Mouse (Mus musculus) liver, postnatal 0 days (tissue): ENCODE data around the gene Evc. TPM values are rescaled to one million over a fixed set of nuclear protein-coding genes. Genes with fewer than 3 reads are reported as not detected.

Experiments used
- ATAC-seq: fragments of 200-750 bp; cut with Nextera tagmentation; 2 replicates; pipeline ENCODE4 v1.8.0; 2017; ENCODE audit warnings: mild to moderate bottlenecking, moderate library complexity
- DNase-seq: peaks from one replicate; pipeline ENCODE4 v3.0.0-alpha.2; 2016
- H3K27ac ChIP-seq: fragments of 300-500 bp; sonication (generic); 2 replicates; pipeline ENCODE4 v1.5.1; 2014; ENCODE audit warnings: antibody characterized with exemption, moderate library complexity, mild to moderate bottlenecking, low read depth
- H3K27me3 ChIP-seq: fragments of 300-500 bp; sonication (generic); 2 replicates; pipeline ENCODE4 v1.6.1; 2014; ENCODE audit warnings: low read length, control low read depth, mixed read lengths; ENCODE audit not compliant: insufficient read depth
- H3K36me3 ChIP-seq: fragments of 300-500 bp; sonication (generic); replicated peaks from 2 replicates; pipeline ENCODE4 v1.6.1; 2014; ENCODE audit warnings: mild to moderate bottlenecking, control low read depth, low read length, moderate library complexity, mixed read lengths; ENCODE audit not compliant: insufficient read depth
- H3K4me1 ChIP-seq: fragments of 300-500 bp; sonication (generic); 2 replicates; pipeline ENCODE4 v1.6.1; 2014; ENCODE audit warnings: antibody characterized with exemption, mild to moderate bottlenecking, control low read depth; ENCODE audit not compliant: insufficient read depth
- H3K4me2 ChIP-seq: fragments of 300-500 bp; sonication (generic); 2 replicates; pipeline ENCODE4 v1.6.1; 2014; ENCODE audit warnings: low read depth, mild to moderate bottlenecking, low read length, moderate library complexity, mixed read lengths
- H3K4me3 ChIP-seq: fragments of 300-500 bp; sonication (generic); 2 replicates; pipeline ENCODE4 v1.5.1; 2014; ENCODE audit warnings: low read depth, low read length
- H3K9ac ChIP-seq: fragments of 300-500 bp; sonication (generic); replicated peaks from 2 replicates; pipeline ENCODE4 v1.6.1; 2014; ENCODE audit warnings: mild to moderate bottlenecking, moderate library complexity
- H3K9me3 ChIP-seq: fragments of 300-500 bp; sonication (generic); 2 replicates; pipeline ENCODE4 v1.6.1; 2016; ENCODE audit warnings: mild to moderate bottlenecking, control low read depth, low read length, mixed read lengths
- CTCF ChIP-seq: sonication (generic); IDR thresholded peaks from 2 replicates; pipeline ENCODE4 v1.5.1; 2016; ENCODE audit warnings: antibody characterized with exemption, low read depth
- EP300 ChIP-seq: IDR thresholded peaks from 2 replicates; pipeline ENCODE4 v1.6.1; 2016; ENCODE audit warnings: antibody characterized with exemption, low read depth, mild to moderate bottlenecking
- WGBS: fragments of 180-500 bp; shearing (Covaris S2); extraction: QIAGEN DNeasy Blood & Tissue Kit; methylation state at CpG from one replicate; pipeline ENCODE4 v1.1.7; 2014; ENCODE audit not compliant: insufficient replicate concordance; 5-methylcytosine and 5-hydroxymethylcytosine counted together
- polyA plus RNA-seq: library from polyadenylated mRNA; unstranded; fragments of >200 nt; fragmentation: Nextera tagmentation; extraction: Ambion mirVana; gene quantifications from 2 replicates; pipeline ENCODE4 v1.2.1, GENCODE M21; 2015

Gene Evc
- polyA plus RNA-seq, 1 experiment from 2014 or later: 0.65 TPM

DNA sequence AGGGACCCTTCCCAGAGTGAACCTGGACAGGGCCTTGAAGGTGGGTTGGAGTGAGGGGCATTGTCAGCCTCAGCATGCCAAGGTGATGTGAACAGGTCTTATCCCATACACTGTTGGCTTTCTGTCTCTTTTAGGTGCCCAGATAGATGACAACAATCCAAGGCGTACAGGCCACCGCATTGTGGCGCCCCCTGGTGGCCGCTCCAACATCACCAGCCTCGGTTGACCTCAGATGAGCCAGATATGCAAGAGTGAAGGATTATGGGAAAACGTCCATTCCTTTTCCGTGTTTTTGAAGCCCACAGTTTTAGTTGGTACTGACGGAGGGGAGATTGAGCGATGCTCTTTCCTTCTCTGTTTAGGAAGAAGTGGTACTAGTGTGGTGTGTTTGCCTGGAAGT, 45.7 kb downstream of the Evc start:
- TF ChIP-seq EP300 (no peak), CTCF (peak; percentile 62)
- Histone ChIP-seq H3K9me3 (no peaks in the 10 kb centered on the region), H3K4me1 (no peaks in the 10 kb centered on the region), H3K4me3 (no peak overlapping the region), H3K4me2 (no peak overlapping the region), H3K36me3 (no peaks in the 10 kb centered on the region), H3K27me3 (no peaks in the 10 kb centered on the region), H3K27ac (no peak overlapping the region), H3K9ac (no peak overlapping the region)
- 55% methylated on average over 9 of the region's 9 CpGs for WGBS
- no peak for ATAC-seq
- no peak for DNase-seq

DNA sequence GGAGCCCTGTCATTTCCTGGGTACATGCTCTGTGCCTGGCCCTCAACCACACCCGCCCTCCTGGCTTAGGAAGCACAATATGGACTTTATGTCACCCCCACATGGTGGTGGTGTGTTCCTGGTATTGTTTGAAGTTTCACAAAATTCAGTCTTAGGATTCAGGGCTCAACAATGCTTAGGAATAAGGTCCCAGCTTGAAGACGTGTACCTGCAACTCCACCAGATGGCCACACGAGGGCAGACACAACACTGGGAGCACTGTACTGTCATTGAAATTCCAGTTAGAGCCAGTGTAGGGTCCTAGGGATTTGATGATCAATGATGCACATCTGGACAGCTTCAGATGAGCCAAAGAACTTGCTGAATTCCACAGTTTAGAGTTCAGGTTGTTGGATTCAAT, 47.5 kb downstream of the Evc start:
- TF ChIP-seq CTCF (peak; percentile 77), EP300 (no peak)
- no peak overlapping the region for H3K4me3 ChIP-seq
- H3K27ac ChIP-seq: no peak overlapping the region
- 15% methylated on average over 3 of the region's 3 CpGs for WGBS
- H3K4me1 ChIP-seq: no peaks in the 10 kb centered on the region
- ATAC-seq: no peak
- no peaks in the 10 kb centered on the region for H3K9me3 ChIP-seq
- no peaks in the 10 kb centered on the region for H3K27me3 ChIP-seq
- H3K4me2 ChIP-seq: no peak overlapping the region
- H3K9ac ChIP-seq: no peak overlapping the region
- DNase-seq: no peak
- H3K36me3 ChIP-seq: no peaks in the 10 kb centered on the region

DNA sequence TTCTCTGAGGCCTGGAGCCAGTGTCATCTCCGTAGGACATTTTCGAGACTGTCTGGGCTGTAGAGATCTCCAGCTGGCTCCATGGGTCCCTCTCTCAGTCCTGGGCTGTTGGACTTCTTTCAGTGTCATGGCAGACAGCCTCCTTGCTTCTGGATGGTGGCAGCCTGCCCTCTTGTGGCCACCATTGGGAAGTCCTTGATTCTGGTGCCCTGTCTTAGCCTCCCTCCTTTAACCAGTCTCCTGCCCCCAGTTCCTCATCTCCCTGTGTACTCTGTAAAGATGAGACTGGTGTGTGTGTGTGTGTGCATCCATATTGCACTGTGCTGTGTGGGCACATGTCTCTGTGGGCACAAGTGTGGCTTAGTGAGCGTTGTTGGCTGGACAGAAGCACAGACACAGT, 48.3 kb downstream of the Evc start:
- peak; percentile 71 for TF ChIP-seq CTCF
- no peak for TF ChIP-seq EP300
- WGBS: 64% methylated on average over 3 of the region's 3 CpGs
- H3K4me2 ChIP-seq: no peak overlapping the region
- ATAC-seq (no peak), DNase-seq (peak; percentile 34)
- H3K4me1 ChIP-seq: no peaks in the 10 kb centered on the region
- H3K27me3 ChIP-seq: no peaks in the 10 kb centered on the region
- H3K27ac ChIP-seq: no peak overlapping the region
- H3K9ac ChIP-seq: no peak overlapping the region
- no peaks in the 10 kb centered on the region for H3K9me3 ChIP-seq
- no peak overlapping the region for H3K4me3 ChIP-seq
- H3K36me3 ChIP-seq: no peaks in the 10 kb centered on the region

DNA sequence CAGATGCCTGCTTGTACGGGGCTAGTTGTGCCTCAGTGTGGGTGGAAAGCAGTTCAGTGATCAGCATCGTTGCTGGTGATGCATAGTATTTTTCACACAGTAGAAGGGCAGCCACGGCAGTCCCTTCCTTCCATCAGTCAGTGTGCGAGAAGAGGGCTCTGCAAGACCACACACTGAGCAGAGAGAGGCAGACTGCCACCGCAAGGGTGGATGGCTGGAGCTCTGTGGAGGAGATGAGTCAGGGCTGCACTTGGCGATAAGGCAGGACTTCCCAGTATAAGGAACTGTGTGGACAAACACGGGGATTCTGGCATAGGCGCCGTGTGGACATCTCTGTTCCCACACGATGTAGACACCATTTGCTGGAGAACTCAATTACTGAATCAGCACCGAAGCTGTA, 55.7 kb downstream of the Evc start:
- WGBS: 81% methylated on average over 11 of the region's 11 CpGs
- no peak for ATAC-seq
- Histone ChIP-seq H3K27me3 (no peaks in the 10 kb centered on the region), H3K4me2 (no peak overlapping the region), H3K9ac (no peak overlapping the region), H3K4me3 (no peak overlapping the region), H3K4me1 (no peaks in the 10 kb centered on the region), H3K27ac (no peak overlapping the region), H3K9me3 (no peaks in the 10 kb centered on the region), H3K36me3 (no peaks in the 10 kb centered on the region)
- no peak for TF ChIP-seq EP300
- no peak for TF ChIP-seq CTCF
- DNase-seq: no peak

DNA sequence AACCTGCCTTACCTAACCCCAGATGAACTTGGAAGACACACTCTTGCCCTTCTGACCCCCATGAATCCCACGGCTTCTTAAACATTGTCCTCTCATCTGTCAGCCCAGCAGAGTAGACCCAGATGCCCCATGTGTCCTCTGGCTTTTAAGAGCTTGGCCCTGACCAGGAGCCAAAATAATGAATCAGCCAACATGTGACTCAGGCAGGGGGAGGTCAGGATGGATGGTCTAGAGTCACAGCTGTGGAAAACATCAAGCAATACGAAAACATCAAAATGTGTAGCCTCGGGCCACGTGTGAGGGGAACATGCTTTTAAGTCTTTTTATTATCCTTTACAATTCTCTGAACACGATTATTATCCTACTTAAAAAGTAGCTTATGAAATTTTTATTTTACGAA, 72.9 kb downstream of the Evc start:
- Histone ChIP-seq H3K4me3 (no peak overlapping the region), H3K9me3 (no peaks in the 10 kb centered on the region), H3K36me3 (no peaks in the 10 kb centered on the region), H3K4me1 (no peaks in the 10 kb centered on the region), H3K27ac (no peak overlapping the region), H3K4me2 (no peak overlapping the region), H3K9ac (no peak overlapping the region), H3K27me3 (no peaks in the 10 kb centered on the region)
- ATAC-seq: no peak
- 63% methylated on average over 6 of the region's 6 CpGs for WGBS
- no peak for DNase-seq
- TF ChIP-seq EP300: no peak
- no peak for TF ChIP-seq CTCF

DNA sequence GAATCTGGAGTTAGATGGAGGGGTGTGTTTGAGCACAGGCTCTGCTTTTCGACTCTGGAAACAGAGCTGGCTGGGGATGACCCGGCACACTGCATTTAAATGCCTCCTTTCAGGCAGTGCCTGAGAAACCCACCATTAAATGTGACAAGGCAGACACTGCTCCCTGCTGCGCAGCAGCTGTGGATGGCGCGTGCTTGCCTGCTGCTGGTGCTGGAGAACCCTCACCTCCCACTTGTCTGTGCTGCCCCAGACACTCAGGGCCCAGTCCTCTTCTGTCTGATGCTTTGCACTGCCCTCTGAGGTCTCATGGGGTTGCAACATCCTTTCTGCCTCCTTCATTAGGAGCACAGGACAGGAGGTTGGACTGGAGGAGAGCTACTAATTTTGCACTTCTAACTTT, 75.0 kb downstream of the Evc start:
- Histone ChIP-seq H3K27me3 (no peaks in the 10 kb centered on the region), H3K9me3 (no peaks in the 10 kb centered on the region), H3K9ac (no peak overlapping the region), H3K4me3 (no peak overlapping the region), H3K4me1 (no peaks in the 10 kb centered on the region), H3K4me2 (no peak overlapping the region), H3K36me3 (no peaks in the 10 kb centered on the region), H3K27ac (no peak overlapping the region)
- DNase-seq: no peak
- WGBS: 64% methylated on average over 5 of the region's 5 CpGs
- ATAC-seq: no peak
- TF ChIP-seq CTCF (no peak), EP300 (no peak)

DNA sequence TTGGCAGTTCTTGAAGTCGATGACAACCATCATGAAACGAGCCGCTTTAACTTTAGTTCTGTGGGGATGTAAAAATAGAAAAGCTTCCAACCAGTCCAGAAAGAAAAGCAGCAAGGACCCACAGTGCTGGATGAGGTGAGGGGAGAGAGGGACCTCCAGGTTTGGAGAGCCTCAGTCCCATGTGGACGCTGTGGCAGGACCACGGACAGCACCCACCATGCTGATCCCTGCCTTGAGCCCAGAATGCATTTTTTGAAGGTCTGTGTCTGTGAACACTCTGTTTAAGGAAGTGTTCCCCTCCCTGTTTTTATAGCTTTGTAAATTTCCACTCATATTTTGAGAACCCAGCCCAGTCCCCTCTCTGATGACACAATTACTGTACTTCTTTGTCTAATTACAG, 79.5 kb downstream of the Evc start:
- Histone ChIP-seq H3K4me3 (no peak overlapping the region), H3K9ac (no peak overlapping the region), H3K4me1 (no peaks in the 10 kb centered on the region), H3K27ac (no peak overlapping the region), H3K27me3 (no peaks in the 10 kb centered on the region), H3K9me3 (no peaks in the 10 kb centered on the region), H3K36me3 (no peaks in the 10 kb centered on the region), H3K4me2 (no peak overlapping the region)
- DNase-seq: peak; percentile 30
- no peak for TF ChIP-seq EP300
- no peak for TF ChIP-seq CTCF
- ATAC-seq: no peak
- 40% methylated on average over 5 of the region's 5 CpGs for WGBS
